Mouse (Mus musculus) myocyte (in vitro differentiated cells): Measurements from ENCODE around the gene Tmem219.

Source experiments
- CEBPB ChIP-seq: IDR thresholded peaks from 2 replicates; pipeline ENCODE4 v1.6.1; 2011; ENCODE audit warnings: mild to moderate bottlenecking, moderate library complexity; ENCODE audit not compliant: poor library complexity, insufficient read depth, severe bottlenecking
- E2F4 ChIP-seq: IDR thresholded peaks from one replicate; pipeline ENCODE4 v1.6.1; 2011; ENCODE audit warnings: mild to moderate bottlenecking, control low read depth, moderate library complexity; ENCODE audit not compliant: insufficient read depth
- MAX ChIP-seq: IDR thresholded peaks from one replicate; pipeline ENCODE4 v1.6.1; 2011; ENCODE audit warnings: low read depth, mild to moderate bottlenecking, control low read depth
- MYOD1 ChIP-seq, 3 experiments: IDR thresholded peaks; one replicate each; pipeline ENCODE4 v1.6.1; 2011; ENCODE audit warnings: control low read depth in 2 of 3, low read depth in 2 of 3, mild to moderate bottlenecking in 2 of 3, moderate library complexity in 1 of 3; ENCODE audit not compliant: insufficient read length in 2 of 3, control insufficient read depth in 1 of 3
- MYOG ChIP-seq, 3 experiments: IDR thresholded peaks; one replicate each; pipeline ENCODE4 v1.6.1; 2011; ENCODE audit warnings: control low read depth in 2 of 3, low read depth in 2 of 3, mild to moderate bottlenecking in 2 of 3; ENCODE audit not compliant: insufficient read length in 2 of 3, control insufficient read depth in 1 of 3, insufficient read depth in 1 of 3
- POLR2A ChIP-seq: IDR thresholded peaks from one replicate; pipeline ENCODE4 v1.6.1; 2011; ENCODE audit warnings: low read depth, mild to moderate bottlenecking, control low read depth, moderate library complexity; ENCODE audit not compliant: insufficient read length
- POLR2AphosphoS2 ChIP-seq: IDR thresholded peaks from one replicate; pipeline ENCODE4 v1.6.1; 2011; ENCODE audit warnings: low read depth, control low read depth; ENCODE audit not compliant: insufficient read length
- SRF ChIP-seq: IDR thresholded peaks from one replicate; pipeline ENCODE4 v1.6.1; 2011; ENCODE audit warnings: low read depth; ENCODE audit not compliant: control insufficient read depth, insufficient read length
- TCF12 ChIP-seq: IDR thresholded peaks from one replicate; pipeline ENCODE4 v1.6.1; 2011; ENCODE audit warnings: mild to moderate bottlenecking, control low read depth; ENCODE audit not compliant: poor library complexity, insufficient read depth, severe bottlenecking
- TCF3 ChIP-seq: IDR thresholded peaks from one replicate; pipeline ENCODE4 v1.6.1; 2011; ENCODE audit warnings: low read depth, control low read depth; ENCODE audit not compliant: insufficient read length
- USF1 ChIP-seq: IDR thresholded peaks from one replicate; pipeline ENCODE4 v1.6.1; 2011; ENCODE audit warnings: low read depth, mild to moderate bottlenecking, control low read depth, moderate library complexity

DNA sequence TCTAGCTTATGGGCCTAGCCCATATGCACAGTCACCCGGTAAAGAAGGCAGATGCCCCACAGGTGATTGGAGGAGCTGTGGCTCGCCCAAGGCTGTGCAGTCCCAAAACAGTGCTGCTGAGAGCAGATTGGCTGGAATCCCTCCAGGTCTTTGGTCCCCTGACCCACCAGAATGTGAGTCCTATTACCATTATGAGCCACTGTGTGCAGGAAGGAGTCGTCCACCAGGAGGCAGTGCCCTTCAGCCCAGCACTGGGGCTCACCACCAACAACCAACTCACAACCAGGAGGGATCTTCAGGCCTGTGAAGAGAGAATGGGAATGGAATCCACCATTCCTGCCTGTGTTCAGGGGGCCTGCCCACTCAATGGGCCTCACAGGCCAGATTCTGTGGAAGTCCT, 23.8 kb upstream of the Tmem219 start:
- no peak for TF ChIP-seq MAX
- TF ChIP-seq POLR2A: no peak
- TF ChIP-seq TCF12: no peak
- no peak for TF ChIP-seq MYOD1 (IDR thresholded peaks at IDR 0.05; ENCODE audit: control insufficient read depth in 1 of 3, insufficient read length in 2 of 3, low read depth in 2 of 3)
- no peak for TF ChIP-seq MYOG (IDR thresholded peaks at IDR 0.05; ENCODE audit: control insufficient read depth in 1 of 3, insufficient read depth in 1 of 3, insufficient read length in 2 of 3, low read depth in 2 of 3)
- TF ChIP-seq E2F4: no peak
- TF ChIP-seq CEBPB: no peak
- no peak for TF ChIP-seq TCF3
- TF ChIP-seq POLR2AphosphoS2: no peak
- TF ChIP-seq USF1: no peak
- TF ChIP-seq SRF: no peak
